Mouse (Mus musculus) T-helper 2 cell (primary cell): ENCODE data around the gene Cstb.

Experiments
- in situ Hi-C: fragments of 300-600 bp; cut with MboI, MseI; formaldehyde crosslinking; loops from one replicate; pipeline ENCODE4 v1.15.1; 2025; ENCODE audit warnings: high pct_unique_total_duplicates

Cstb gene

DNA sequence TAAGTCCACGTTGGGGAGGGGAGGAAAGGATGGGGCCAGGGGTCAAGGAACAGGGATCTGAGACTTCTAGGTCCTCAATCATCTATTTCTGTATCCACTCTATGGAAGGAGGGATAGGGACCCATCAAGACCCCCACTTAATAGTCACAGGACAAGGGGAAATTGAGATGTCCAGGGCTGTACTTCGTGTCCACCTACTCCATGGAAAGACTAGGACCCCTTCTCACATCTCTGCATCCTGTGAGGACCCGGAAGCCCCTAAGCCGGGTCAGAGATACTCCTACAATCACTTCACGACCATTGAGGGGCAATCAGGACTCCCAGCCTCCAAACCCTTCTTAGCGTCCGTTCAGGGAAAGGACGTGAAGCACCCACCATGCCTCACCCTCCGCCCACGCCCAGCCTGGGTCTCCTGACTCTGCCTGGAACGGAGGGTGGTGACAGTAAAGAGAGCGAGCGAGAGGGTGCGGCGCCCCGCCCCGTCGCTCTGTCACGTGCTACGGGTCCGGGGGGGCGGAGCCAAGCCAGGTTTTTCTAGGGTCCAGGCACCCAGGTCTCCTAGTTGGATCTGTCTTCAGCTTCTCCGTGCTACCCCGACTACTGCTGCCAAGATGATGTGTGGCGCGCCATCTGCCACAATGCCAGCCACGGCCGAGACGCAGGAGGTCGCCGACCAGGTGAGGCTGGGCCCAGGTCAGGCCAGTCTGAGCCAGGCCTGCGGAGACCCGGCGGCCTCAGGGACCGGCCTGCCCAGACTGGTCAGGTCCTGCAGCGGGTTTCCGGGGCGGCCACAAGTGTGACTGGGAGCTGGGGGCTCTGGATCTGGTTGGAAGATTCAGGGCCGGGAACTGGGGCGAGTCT lies at the start of gene Cstb:
Gene Cstb (plus strand): TSS at position 489 of the 861 bp plus-strand sequence.
- in situ Hi-C loops = no loop called here

DNA sequence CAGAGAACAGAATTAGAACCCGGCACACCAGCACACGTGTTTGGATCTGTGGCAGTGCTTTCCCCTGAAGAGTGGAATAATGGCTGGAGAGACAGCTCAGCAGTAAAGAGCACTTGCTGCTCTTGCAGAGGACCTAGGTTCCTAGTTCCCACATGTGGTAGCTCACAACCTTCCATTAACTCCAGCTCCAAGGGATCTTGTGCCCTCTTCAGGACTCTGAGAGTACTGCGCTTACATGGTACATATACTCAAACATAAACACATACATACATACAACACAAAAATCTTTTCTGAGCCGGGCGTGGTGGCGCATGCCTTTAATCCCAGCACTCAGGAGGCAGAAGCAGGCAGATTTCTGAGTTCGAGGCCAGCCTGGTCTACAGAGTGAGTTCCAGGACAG lies 47.0 kb upstream of the Cstb start:
- in situ Hi-C loops = no loop called here

GRCm38 (mm10) chr10:78383567-78383966 lies 41.9 kb upstream of the Cstb start:
- in situ Hi-C loops = no loop called here

- in situ Hi-C loops = loop anchor here (5.0 kb wide), 1 partner anchor 103 kb away; no protein-coding TSS in a partner anchor
Measured at GRCm38 (mm10) chr10:78385520-78385919, 39.9 kb upstream of the Cstb start.

- in situ Hi-C loops = loop anchor here (5.0 kb wide), 1 partner anchor 106 kb away; no protein-coding TSS in a partner anchor
Measured at GRCm38 (mm10) chr10:78388216-78388980, 37.1 kb upstream of the Cstb start.

- in situ Hi-C loops = no loop called here
Measured at GRCm38 (mm10) chr10:78390982-78391470, 34.4 kb upstream of the Cstb start.

DNA sequence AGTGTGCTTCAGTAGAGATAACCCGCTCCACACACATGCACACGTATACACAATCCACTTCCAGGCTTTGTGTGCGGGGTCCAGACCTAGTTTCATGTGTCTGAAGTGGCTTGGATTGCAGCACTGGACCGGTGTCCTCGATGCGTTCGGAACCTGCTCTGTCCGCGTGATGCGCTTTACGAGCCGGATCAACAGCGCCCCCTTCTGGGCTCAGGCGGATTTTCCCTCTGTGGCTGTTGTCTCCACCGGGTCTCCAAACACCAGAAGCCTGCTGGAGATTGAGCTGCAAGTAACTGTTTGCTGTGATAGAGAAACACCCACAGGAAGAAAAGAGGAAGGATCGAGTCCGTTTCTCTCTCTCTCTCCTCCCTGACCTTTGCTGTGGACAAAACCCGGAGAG lies 33.4 kb upstream of the Cstb start:
- in situ Hi-C loops = no loop called here

DNA sequence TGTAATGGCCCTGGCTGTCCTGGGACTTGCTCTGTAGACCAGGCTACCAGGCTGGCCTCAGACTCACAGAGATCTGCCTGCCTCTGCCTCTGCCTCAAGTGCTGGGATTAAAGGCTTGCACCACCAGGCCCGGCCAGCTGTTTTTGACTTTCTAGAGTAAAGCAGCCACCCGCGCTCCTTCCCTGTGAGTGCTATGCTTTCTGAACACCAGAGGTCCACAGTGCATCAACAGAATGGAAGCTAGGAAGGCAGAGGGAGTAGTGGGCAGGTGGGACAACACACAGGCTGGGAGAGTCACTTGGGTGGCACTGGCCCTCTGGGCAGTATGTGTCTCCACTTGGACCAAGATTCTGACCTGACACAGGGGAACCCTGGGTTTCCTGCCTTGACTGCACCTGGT lies 30.1 kb upstream of the Cstb start:
- in situ Hi-C loops = no loop called here

DNA sequence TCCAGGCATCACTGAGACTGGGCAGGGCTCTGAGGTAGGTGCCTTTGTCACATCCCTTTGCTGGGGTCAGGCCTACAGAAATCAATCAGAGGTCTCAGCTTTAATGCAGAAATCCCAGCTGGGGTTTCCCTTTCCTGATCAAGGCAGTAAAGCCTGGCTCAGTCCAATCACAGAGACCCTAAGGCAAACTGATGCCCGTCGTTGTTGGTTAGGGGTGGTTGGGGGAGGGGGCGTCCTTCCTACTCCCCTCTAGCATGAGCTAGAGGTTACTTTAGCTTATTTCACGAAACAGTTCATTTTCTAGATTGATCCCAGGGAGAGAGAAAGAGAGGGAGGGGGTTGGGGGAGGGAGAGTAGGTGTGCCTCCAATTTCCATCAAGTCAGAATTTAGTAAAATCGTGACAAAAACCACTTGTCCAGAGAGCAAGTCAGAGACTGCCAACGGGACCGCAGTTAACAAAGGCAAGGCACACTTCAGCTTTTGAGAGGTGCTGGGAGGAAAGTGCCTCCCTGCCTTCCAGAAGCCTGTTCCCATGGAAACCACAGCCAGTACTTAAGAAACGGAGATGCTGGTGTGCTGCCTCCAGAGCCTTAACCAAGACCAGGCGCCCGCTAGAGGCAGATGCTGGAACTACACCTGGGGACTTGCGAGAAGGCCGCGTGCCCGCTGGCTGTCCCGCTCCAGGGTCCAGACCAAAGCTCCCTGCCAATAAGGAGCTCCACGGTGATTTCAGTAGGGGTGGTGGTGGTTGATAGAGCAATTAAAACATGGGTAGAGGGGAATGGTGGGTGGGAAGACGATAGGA lies 29.4 kb upstream of the Cstb start:
- in situ Hi-C loops = no loop called here

DNA sequence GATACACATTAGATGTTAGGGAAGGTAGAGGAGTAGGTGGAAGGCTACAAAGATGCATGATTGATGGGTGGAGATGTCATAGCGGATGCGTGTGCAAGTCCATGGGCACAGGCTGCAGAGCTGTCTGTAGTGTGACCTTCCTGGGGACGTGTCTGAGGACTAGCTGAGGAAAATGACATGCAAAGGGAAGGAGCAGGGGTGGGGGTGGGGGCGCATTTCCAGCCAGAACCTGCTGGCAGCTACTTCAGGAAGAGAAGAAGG lies 28.9 kb upstream of the Cstb start:
- in situ Hi-C loops = no loop called here

- in situ Hi-C loops = no loop called here
Measured at GRCm38 (mm10) chr10:78399090-78399657, 26.3 kb upstream of the Cstb start.

DNA sequence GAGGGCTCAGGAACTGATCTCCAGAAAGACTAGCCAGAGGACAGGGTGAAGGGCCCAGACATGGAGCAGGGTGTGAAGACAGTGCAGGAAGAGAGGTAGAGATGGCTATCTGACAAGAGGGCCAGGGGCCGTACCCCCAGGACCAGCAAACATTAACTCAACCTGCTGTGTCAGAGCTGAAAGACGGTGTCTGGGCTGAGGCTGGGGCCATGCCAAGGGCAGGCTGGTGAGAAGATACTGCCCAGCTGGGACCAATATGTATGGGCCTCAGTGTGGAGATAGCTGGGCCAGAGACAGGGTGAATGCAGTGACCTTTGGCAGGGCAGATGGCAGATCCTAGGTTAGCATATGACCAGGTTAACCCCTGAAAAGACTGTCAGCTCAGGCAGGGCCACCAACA lies 24.3 kb upstream of the Cstb start:
- in situ Hi-C loops = loop anchor here (25.0 kb wide), 1 partner anchor 389 kb away; the partner anchor contains the start of gene Pfkl

GRCm38 (mm10) chr10:78402301-78402922 lies 23.1 kb upstream of the Cstb start:
- in situ Hi-C loops = loop anchor here (25.0 kb wide), 1 partner anchor 390 kb away; the partner anchor contains the start of gene Pfkl

- in situ Hi-C loops = loop anchor here (25.0 kb wide), 1 partner anchor 394 kb away; the partner anchor contains the start of gene Pfkl
Measured at GRCm38 (mm10) chr10:78406152-78406551, 19.3 kb upstream of the Cstb start.

DNA sequence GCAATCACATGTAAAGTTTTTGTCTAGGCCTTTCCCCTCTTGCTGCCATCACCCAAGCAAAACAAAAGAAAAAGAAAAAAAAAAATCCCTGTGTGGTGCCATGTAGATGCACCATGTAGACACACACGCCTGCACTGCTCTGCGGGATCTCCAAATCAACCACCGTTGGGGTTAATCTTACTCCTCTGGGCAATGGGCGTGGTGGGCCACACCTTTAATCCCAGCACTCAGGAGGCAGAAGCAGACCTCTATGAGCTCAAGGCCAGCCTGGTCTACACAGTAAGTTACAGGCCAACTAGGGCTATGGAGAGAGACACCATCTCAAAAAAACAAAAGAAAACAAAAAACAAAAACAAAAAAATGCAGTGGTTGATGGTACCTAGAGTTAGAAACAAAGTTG lies 18.3 kb upstream of the Cstb start:
- in situ Hi-C loops = loop anchor here (25.0 kb wide), 1 partner anchor 395 kb away; the partner anchor contains the start of gene Pfkl

GRCm38 (mm10) chr10:78409035-78409788 lies 16.3 kb upstream of the Cstb start:
- in situ Hi-C loops = loop anchor here (25.0 kb wide), 1 partner anchor 397 kb away; the partner anchor contains the start of gene Pfkl

DNA sequence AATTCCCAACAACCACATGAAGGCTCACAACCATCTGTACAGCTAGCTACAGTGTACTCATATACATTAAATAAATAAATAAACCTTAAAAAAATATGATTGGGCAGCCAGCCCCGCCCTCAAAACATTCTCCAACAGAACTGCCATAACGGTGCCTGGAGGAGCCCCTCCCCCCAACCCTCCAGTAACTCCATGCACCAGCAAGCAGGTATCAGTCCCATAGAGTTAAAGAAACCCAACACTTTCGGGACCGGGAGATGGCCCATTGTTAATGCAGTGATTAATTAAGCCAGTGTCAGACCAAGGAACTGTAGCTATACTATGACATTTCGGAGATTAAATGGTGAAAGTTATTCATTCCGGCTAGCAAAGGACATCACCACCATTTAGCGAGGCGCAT lies 13.6 kb upstream of the Cstb start:
- in situ Hi-C loops = loop anchor here (25.0 kb wide), 1 partner anchor 400 kb away; the partner anchor contains the start of gene Pfkl

DNA sequence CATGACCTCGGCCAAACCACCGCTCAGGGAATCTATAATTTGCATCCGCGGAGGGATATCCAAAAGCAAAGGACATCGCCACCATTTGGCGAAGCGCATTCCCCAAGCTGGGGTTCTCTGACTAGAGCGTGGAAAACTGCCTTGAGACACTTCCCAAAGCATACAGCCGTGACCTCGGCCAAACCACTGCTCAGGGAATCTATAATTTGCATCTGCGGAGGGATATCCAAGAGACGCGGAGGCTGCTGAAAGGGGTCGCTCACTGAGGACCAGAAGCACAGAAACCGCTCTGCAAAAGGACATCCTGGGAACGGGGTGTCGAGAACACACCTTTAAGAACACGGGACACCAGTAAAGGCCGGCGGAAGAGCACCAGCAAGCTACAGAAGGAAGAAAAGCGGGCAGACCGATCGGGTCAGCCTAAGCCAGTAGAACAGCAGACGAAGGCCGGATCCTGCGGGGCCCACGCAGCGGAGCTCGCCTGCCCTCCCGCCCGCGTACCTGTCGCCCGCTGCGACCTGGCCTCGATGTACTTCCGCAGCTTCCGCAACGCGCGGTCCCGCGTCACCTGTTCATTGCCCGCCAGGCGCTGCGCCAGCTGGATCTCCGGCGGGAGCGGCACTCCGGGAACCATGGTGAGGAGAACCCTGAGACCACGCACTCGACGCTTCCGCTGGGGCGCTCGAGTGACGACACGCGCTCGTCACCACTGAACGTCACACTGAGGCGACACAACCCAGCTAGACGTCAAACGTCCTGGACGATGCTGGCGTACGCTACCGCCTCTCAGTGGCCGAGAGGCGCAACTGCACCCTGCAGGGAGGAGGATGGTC lies 12.9 kb upstream of the Cstb start, which contains the start of gene Rrp1:
Gene Rrp1 (minus strand): TSS at position 725 of the 833 bp plus-strand sequence.
- in situ Hi-C loops = loop anchor here (25.0 kb wide), 1 partner anchor 400 kb away; the partner anchor contains the start of gene Pfkl

GRCm38 (mm10) chr10:78413152-78413520 lies 12.3 kb upstream of the Cstb start:
- in situ Hi-C loops = loop anchor here (25.0 kb wide), 1 partner anchor 401 kb away; the partner anchor contains the start of gene Pfkl
